Mouse (Mus musculus) forebrain, embryonic 11.5 days (tissue): ENCODE results near the gene Ipo11. TPM values are rescaled to one million over a fixed set of nuclear protein-coding genes. Genes with fewer than 3 reads are reported as not detected.
"Not testable (repeated sequence)": the region's sequence is repeated elsewhere in the genome, so short reads cannot be mapped to it uniquely, and the experiment has no call there.

Source experiments
- ATAC-seq: fragments of 200-750 bp; cut with Nextera tagmentation; replicated peaks from 2 replicates; pipeline ENCODE4 v1.8.0; 2017; ENCODE audit warnings: moderate TSS enrichment; ENCODE audit not compliant: low FRiP score
- DNase-seq: peaks from one replicate; pipeline ENCODE4 v3.0.0-alpha.2; 2017; ENCODE audit warnings: low spot score
- H3K27ac ChIP-seq: fragments of 300-500 bp; sonication (generic); 2 replicates; pipeline ENCODE4 v1.5.1; 2014; ENCODE audit warnings: low read depth, low read length
- H3K27me3 ChIP-seq: fragments of 300-500 bp; sonication (generic); 2 replicates; pipeline ENCODE4 v1.6.1; 2014; ENCODE audit warnings: mild to moderate bottlenecking, low read length, mixed read lengths; ENCODE audit not compliant: control insufficient read depth, insufficient read depth
- H3K36me3 ChIP-seq: fragments of 300-500 bp; sonication (generic); 2 replicates; pipeline ENCODE4 v1.6.1; 2014; ENCODE audit warnings: mild to moderate bottlenecking, low read length, moderate library complexity, mixed read lengths; ENCODE audit not compliant: control insufficient read depth, insufficient read depth
- H3K4me1 ChIP-seq: fragments of 300-500 bp; sonication (generic); replicated peaks from 2 replicates; pipeline ENCODE4 v1.6.1; 2014; ENCODE audit warnings: low read length, mixed read lengths; ENCODE audit not compliant: control insufficient read depth, insufficient read depth
- H3K4me2 ChIP-seq: fragments of 300-500 bp; sonication (generic); 2 replicates; pipeline ENCODE4 v1.6.1; 2014; ENCODE audit warnings: low read depth, mild to moderate bottlenecking, low read length, moderate library complexity, mixed read lengths; ENCODE audit not compliant: severe bottlenecking
- H3K4me3 ChIP-seq: fragments of 300-500 bp; sonication (generic); 2 replicates; pipeline ENCODE4 v1.5.1; 2014; ENCODE audit warnings: low read depth, low read length
- H3K9ac ChIP-seq: fragments of 300-500 bp; sonication (generic); 2 replicates; pipeline ENCODE4 v1.6.1; 2014; ENCODE audit warnings: low read length
- H3K9me3 ChIP-seq: fragments of 300-500 bp; sonication (generic); 2 replicates; pipeline ENCODE4 v1.6.1; 2016; ENCODE audit warnings: low read length, mixed read lengths; ENCODE audit not compliant: control insufficient read depth
- WGBS: fragments of 180-500 bp; shearing (Covaris S2); extraction: QIAGEN DNeasy Blood & Tissue Kit; methylation state at CpG from one replicate; pipeline ENCODE4 v1.1.7; 2014; 5-methylcytosine and 5-hydroxymethylcytosine counted together
- polyA plus RNA-seq: library from polyadenylated mRNA; unstranded; fragments of >200 nt; fragmentation: Nextera tagmentation; extraction: Ambion mirVana; gene quantifications from 2 replicates; pipeline ENCODE4 v1.2.1, GENCODE M21; 2014

The Ipo11 gene
- polyA plus RNA-seq, 1 experiment from 2014 or later = 92.9 TPM

DNA sequence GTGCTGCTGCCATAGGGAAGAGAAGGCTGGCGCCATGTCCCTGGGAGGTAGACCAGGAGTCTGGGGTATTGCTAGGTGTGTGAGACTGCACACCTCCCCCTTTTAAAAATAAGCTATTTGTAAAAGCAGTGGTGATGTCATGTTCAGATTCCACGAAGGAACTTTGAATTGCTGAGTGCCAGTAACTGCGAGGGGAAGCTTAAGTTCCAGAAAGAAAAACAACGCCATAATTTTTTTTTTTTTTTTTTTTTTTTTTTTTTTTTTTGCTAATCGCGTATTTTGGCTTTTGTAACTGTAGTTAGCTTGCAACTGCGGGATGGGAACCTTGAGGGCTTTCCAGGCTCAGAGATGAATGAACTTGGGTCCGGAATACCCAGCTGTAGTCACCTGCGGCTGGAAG, 8.8 kb upstream of the Ipo11 start:
- H3K36me3 ChIP-seq = no peaks in the 10 kb centered on the region; the same call in 1 of the 2 replicates
- no peak overlapping the region for H3K4me2 ChIP-seq
- no peak overlapping the region for H3K27ac ChIP-seq
- peaks cover 6% of the 10 kb centered on the region; the same call in 1 of the 2 replicates for H3K4me1 ChIP-seq
- DNase-seq = no peak
- no peak overlapping the region for H3K9ac ChIP-seq
- no peaks in the 10 kb centered on the region for H3K9me3 ChIP-seq
- 87% methylated on average over 9 of the region's 9 CpGs for WGBS
- no peak for ATAC-seq
- no peaks in the 10 kb centered on the region for H3K27me3 ChIP-seq
- no peak overlapping the region for H3K4me3 ChIP-seq

DNA sequence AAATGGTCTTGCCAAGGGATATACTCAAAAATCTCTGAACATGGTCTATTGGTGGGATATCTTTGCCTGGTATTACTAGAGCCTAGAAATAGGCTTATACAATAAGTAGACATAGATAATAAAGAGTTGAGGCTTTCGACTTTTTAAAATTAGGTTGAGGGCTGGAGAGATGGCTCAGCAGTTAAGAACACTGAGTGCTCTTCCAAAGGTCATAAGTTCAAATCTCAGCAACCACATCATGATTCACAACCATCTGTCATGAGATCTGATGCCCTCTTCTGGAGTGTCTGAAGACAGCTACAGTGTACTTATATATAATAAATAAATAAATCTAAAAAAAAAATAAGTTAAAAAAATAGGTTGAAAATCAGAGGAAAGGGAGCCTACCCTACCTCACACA, 6.0 kb upstream of the Ipo11 start:
- Histone ChIP-seq H3K9me3 (no peaks in the 10 kb centered on the region), H3K4me2 (no peak overlapping the region), H3K4me3 (no peak overlapping the region), H3K27me3 (no peaks in the 10 kb centered on the region), H3K27ac (no peak overlapping the region), H3K4me1 (no peaks in the 10 kb centered on the region; the same call in 1 of the 2 replicates), H3K9ac (no peak overlapping the region), H3K36me3 (no peaks in the 10 kb centered on the region)
- DNase-seq (no peak), ATAC-seq (no peak)
- WGBS = 97% methylated on average over 1 of the region's 1 CpGs

DNA sequence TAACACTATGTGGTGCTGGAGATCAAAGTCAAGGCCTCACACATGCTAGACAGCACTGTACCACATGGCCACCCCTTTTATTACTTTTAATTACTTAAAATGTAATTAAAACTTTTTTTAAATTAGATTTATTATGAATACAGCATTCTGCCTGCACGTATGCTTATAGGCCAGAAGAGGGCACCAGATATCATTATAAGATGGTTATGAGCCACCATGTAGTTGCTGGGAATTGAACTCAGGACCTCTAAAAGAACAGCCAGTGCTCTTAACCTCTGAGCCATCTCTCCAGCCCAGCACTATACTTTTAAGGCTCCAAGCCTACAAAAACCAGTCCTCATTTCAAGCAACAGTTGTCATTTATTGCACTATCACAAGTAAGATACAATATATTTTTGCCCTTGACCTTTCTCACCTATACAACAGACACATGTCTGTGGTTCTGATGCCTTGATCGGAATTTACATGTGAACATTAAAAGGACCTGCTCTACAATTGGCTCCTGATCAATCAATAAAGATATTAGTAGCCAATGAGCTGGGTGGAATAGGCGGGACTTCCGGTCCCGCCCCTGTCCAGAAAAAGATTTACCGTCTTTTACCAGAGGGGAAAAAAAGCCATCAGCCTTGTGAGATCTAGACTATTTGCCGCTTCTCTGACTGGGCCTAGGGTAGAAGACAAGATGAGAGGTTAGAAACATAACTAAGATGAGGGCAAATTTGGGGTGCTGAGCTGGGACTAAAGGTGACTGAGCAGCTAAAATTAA, 4.6 kb upstream of the Ipo11 start:
- Histone ChIP-seq H3K27ac (no peak overlapping the region), H3K9ac (no peak overlapping the region), H3K27me3 (no peaks in the 10 kb centered on the region), H3K4me2 (peak overlapping the region; percentile 18; the same call in 1 of the 2 replicates), H3K36me3 (no peaks in the 10 kb centered on the region), H3K4me3 (peak overlapping the region; percentile 4; the same call in 1 of the 2 replicates), H3K4me1 (no peaks in the 10 kb centered on the region), H3K9me3 (no peaks in the 10 kb centered on the region)
- ATAC-seq = 0 out of 2 replicates have a peak, but pooled peaks have one; percentile 4
- 27% methylated on average over 7 of the region's 7 CpGs for WGBS
- DNase-seq = no peak

DNA sequence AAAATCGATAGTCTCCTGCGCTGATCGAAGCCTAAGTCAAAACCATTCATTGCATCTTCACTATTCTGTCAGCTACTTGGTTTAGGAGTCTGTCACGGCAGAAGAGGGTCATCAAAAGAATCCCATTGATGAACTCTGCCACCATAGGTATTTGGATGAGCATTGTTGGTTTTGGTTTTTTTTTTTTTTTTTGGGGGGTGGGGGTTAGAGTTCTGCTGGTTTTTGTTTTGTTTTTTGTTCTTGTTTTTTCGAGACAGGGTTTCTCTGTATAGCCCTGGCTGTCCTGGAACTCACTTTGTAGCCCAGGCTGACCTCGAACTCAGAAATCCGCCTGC, 347 bp upstream of the Ipo11 start:
- Histone ChIP-seq H3K27me3 (no peaks in the 10 kb centered on the region), H3K36me3 (no peaks in the 10 kb centered on the region), H3K4me1 (no peaks in the 10 kb centered on the region), H3K27ac (no peak overlapping the region), H3K9me3 (no peaks in the 10 kb centered on the region), H3K4me2 (peak overlapping the region; percentile 60), H3K9ac (peak overlapping the region; percentile 90), H3K4me3 (peak overlapping the region; percentile 96)
- WGBS = 24% methylated on average over 7 of the region's 7 CpGs
- DNase-seq (no peak), ATAC-seq (no peak)

DNA sequence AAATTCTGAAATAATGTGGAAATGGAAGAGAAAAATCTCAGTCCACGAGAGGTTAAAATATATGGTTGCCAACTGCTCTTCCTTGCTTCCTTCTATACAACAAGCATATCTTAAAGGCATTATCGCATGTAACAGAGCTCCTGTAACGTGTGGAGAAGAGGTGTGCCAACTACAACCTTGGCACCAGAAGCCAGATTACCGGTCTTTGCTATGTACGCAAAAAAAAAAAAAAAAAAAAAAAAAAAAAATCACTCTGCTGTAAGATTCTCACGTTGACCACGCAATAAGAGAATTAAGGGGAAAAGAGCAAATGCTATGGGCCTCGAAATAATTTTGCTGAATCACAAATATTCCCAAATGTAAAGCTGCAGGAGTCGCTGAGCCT, 895 bp downstream of the Ipo11 start:
- no peaks in the 10 kb centered on the region for H3K36me3 ChIP-seq
- peak overlapping the region; percentile 96 for H3K4me3 ChIP-seq
- no peaks in the 10 kb centered on the region for H3K27me3 ChIP-seq
- H3K9me3 ChIP-seq = no peaks in the 10 kb centered on the region
- ATAC-seq = no peak
- peak overlapping the region; percentile 60 for H3K4me2 ChIP-seq
- H3K4me1 ChIP-seq = no peaks in the 10 kb centered on the region
- H3K27ac ChIP-seq = no peak overlapping the region
- WGBS = 9% methylated on average over 9 of the region's 9 CpGs
- DNase-seq = no peak
- peak overlapping the region; percentile 90 for H3K9ac ChIP-seq

DNA sequence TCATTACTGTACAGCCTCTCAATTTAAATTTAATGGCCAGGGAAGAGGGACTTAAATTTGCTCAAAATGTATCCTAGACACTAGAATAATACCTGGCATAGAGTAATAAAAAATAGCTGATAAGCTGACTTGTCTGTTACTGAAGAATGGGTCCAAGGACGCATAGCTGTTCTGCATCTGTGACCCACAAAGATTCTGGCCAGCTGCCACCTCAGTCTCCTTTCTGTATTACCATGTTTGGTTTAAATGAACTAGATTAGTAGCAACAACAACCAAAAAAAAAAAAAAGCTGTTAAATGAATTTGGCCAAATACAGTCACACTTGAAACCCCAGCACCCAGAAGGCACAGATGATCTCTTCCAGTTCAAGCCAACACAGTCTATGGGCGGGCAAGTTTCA, 7.6 kb downstream of the Ipo11 start:
- Histone ChIP-seq H3K4me1 (no peaks in the 10 kb centered on the region), H3K27ac (no peak overlapping the region), H3K4me3 (no peak overlapping the region), H3K4me2 (no peak overlapping the region), H3K27me3 (no peaks in the 10 kb centered on the region), H3K9ac (no peak overlapping the region), H3K36me3 (peaks cover 2% of the 10 kb centered on the region; the same call in 1 of the 2 replicates), H3K9me3 (no peaks in the 10 kb centered on the region; the same call in 1 of the 2 replicates)
- 94% methylated on average over 2 of the region's 2 CpGs for WGBS
- ATAC-seq (no peak), DNase-seq (no peak)

DNA sequence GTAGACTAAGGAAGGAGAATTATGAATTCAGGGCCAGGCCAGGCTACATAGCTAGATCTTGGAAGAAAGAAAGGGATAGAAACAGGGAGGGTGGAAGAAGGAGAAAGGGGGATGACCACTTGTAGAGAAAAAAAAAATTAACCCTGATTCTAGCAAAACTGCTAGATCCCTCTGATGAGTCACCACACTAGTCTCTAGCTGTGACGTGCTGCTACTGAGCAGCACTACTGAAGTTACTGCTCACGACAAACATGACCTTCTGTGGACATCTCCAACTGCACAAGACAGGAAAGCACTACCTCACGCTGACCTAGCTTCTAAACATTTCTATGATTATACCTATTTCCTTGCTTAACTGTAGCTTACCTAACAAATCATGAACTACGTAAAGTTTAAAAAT, 8.5 kb downstream of the Ipo11 start:
- H3K9ac ChIP-seq = no peak overlapping the region
- H3K9me3 ChIP-seq = no peaks in the 10 kb centered on the region; the same call in 1 of the 2 replicates
- no peak for ATAC-seq
- no peak overlapping the region for H3K4me3 ChIP-seq
- H3K27me3 ChIP-seq = no peaks in the 10 kb centered on the region
- H3K36me3 ChIP-seq = peaks cover 2% of the 10 kb centered on the region; the same call in 1 of the 2 replicates
- no peak for DNase-seq
- 98% methylated on average over 4 of the region's 4 CpGs for WGBS
- H3K4me1 ChIP-seq = no peaks in the 10 kb centered on the region
- H3K27ac ChIP-seq = no peak overlapping the region
- no peak overlapping the region for H3K4me2 ChIP-seq

DNA sequence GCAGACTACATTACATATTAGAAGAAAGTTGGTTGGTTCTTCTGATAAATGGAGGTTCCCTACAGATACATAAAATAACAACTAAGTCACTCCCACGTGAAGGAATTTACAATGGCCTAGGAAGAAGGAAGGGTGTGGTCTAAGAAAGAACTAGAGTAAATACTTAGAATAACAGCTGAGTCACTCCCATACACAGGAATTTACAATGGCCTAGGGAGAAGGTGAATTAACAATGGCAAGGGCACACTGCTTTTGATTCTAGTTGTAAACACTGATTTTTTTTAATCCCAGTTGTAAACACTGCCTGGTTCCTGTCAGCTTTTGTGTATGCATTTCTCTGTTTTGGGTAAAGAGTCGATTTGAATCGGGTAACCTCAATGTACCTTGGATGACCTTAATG, 10.8 kb downstream of the Ipo11 start:
- H3K27ac ChIP-seq, H3K4me3 ChIP-seq, DNase-seq, ATAC-seq, H3K36me3 ChIP-seq, H3K9ac ChIP-seq, H3K4me2 ChIP-seq, H3K4me1 ChIP-seq, H3K27me3 ChIP-seq, H3K9me3 ChIP-seq: not testable (repeated sequence)
- WGBS = 95% methylated on average over 3 of the region's 3 CpGs
